In the genomic region with DNA sequence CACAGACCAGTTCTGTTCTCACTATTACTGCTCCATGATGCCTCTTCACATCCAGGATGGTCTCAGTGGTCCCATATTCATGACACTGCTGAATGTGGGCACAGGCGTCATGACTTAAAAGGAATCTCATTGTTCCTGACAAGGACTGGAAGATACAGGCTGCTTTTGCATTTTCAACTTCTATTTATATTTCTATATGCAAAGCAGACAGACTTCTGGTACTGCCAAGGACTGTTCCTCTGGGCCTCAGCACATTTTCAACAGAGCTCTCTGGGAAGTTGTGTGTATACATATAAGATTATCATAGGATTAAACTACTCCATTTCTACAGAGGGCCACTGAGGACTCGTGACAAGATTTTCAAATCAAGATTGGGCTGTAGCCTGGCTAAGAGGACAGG, we compare ENCODE assay signal across 17 mouse cellular contexts.
"Had no signal": no experiment of that assay in that cellular context is flagged by ENCODE, and none has a peak within 500 bp of the region (broad histone marks: within the 10 kb centered on the region; RNA-seq: fewer than 3 reads in every experiment).

No protein-coding gene starts in this region.

- H3K27ac ChIP-seq: midbrain, embryonic 10.5 days; midbrain, embryonic 13.5 days; midbrain, embryonic 15.5 days; neural tube, embryonic 13.5 days; neural tube, embryonic 15.5 days had no signal

- H3K4me2 ChIP-seq: lung, embryonic 14.5 days; midbrain, embryonic 13.5 days; midbrain, embryonic 15.5 days; neural tube, embryonic 13.5 days; neural tube, embryonic 15.5 days had no signal

- ATAC-seq: midbrain, embryonic 13.5 days; midbrain, embryonic 15.5 days had no signal

- DNase-seq: lung, adult 18-20 months; lung, postnatal 10 days; lung, postnatal 4 days; right cerebral cortex, adult 18-20 months; right cerebral cortex, postnatal 25 days; right cerebral cortex, postnatal 4 days; spleen, adult 18-20 months; thymus, adult 18-20 months; thymus, postnatal 14 days; thymus, postnatal 36 days had no signal

- H3K4me1 ChIP-seq: midbrain, embryonic 10.5 days; midbrain, embryonic 13.5 days; midbrain, embryonic 15.5 days; neural tube, embryonic 13.5 days; neural tube, embryonic 15.5 days had no signal

- H3K9ac ChIP-seq: lung, embryonic 14.5 days; midbrain, embryonic 13.5 days; midbrain, embryonic 15.5 days; neural tube, embryonic 13.5 days; neural tube, embryonic 15.5 days had no signal

- H3K9me3 ChIP-seq: midbrain, embryonic 10.5 days; midbrain, embryonic 13.5 days; midbrain, embryonic 15.5 days; neural tube, embryonic 13.5 days; neural tube, embryonic 15.5 days had no signal

- H3K4me3 ChIP-seq: midbrain, embryonic 10.5 days; midbrain, embryonic 13.5 days; midbrain, embryonic 15.5 days; myocyte; neural tube, embryonic 13.5 days; neural tube, embryonic 15.5 days had no signal

- H3K27me3 ChIP-seq: midbrain, embryonic 13.5 days; midbrain, embryonic 15.5 days; neural tube, embryonic 13.5 days; neural tube, embryonic 15.5 days had no signal

- H3K36me3 ChIP-seq: midbrain, embryonic 10.5 days; midbrain, embryonic 13.5 days; midbrain, embryonic 15.5 days; neural tube, embryonic 13.5 days; neural tube, embryonic 15.5 days had no signal
